Mouse (Mus musculus) ovary, postnatal 10 days (tissue): ENCODE results near the gene Tmed3.

Source experiments
- DNase-seq: peaks from one replicate; pipeline ENCODE4 v3.0.0; 2022; ENCODE audit warnings: low spot score

The Tmed3 gene

DNA sequence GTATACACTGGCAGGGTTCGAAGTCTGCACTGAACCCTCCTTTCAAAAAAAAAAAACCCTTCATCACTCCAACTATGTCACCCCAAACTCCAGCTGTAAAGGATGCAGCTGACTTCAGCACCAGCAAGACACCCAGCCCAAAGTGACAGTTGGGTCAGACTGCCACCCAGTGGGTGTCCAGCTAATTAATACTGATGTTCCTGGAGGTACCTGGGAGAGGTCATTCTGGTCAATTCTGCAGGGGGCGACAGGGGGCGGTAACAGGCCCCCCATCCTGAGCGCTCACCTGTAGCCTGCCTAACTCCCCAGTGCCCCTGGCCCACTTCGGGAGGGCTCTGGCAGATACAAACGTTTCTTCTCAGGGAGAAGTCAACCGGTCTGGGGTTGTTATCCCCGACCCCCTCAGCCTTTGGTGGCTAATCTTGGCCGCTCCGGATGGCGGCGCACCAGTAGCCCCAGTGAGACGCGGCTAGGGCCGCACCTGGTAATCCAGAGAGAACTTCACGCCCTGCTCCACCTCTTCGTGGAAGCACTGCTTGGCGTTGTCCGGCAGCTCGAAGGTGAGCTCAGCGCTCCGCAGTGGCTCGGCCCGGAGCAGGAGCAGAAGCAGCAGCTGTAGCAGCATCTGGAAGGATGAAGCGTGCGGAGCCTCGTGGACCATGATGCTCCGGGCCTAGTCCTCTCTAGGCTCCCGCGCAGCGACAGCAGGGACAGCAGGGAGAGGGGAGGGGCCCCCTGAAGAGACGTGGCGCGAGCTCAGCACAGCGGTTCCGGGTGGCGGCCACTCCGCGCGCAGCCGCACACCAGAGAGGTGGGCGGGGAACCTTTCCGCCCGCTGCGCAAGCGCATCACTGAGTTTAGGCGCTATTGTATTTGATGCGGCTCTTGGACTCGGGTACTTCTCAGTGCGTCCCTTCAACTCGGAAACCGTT is at the start of gene Tmed3:
TSS of gene Tmed3 (minus strand) at position 804 of the 932 bp plus-strand sequence.
- peak; percentile 66 for DNase-seq

DNA sequence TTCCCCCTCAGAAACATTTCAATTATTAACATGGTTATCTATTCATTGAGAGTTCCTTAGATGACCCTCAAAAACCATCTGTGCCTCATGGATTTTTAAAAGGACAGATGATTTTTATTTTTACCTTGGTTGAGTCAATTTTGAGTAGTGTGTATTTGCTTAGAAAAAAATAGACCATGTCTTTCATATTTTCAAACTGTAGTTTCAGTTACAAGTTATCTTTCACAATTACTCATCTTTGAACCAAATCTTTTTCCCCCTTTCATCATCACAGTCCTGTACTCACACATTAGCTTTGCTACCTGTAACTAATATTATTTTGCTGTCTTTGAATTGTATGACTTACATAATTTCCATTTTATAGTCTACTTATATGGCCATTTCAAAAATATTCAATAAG is 35.2 kb upstream of the Tmed3 start:
- DNase-seq = no peak

DNA sequence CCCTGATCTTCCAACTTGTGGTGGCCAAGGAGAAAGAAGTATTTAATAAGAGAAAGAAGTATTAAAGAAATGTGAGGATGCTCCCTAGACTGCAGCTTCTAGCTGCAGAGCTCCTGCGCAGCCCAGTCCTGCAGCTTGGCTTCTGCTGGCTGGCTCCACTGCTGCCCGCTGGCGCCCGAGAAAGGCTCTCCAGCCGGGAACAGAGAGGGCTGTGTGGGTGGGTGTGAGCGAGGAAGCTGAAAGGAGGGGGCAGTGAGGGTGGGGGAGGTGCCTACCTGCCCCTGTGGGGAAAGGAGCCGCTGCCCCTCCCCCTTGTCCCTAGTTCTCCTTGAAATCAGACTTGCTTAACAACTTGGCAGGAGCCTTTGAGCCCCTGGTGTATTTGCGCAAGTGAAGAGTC is 33.4 kb upstream of the Tmed3 start, which contains the start of gene Ankrd34c:
TSS of gene Ankrd34c (minus strand) at position 181 of the 400 bp plus-strand sequence.
- no peak for DNase-seq

DNA sequence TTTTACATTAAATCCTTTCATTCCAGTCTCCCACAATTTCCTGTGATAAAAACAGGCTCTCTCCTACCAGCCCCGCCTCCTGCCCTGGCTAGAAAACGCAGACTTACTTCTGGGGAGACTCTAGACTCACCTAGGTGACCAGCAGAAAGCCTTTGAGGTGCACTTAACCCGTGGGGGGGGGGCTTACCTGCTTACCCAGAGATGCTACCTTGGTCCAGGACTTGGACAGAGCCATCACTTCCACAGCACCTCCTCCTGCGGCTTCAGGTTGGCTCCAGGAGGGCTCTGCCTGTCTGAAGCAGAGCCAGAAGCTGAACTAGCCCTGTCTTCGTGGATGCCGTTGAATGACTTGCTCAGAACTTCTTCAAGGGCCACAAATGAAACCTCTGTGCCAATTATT is 33.0 kb upstream of the Tmed3 start:
- no peak for DNase-seq

DNA sequence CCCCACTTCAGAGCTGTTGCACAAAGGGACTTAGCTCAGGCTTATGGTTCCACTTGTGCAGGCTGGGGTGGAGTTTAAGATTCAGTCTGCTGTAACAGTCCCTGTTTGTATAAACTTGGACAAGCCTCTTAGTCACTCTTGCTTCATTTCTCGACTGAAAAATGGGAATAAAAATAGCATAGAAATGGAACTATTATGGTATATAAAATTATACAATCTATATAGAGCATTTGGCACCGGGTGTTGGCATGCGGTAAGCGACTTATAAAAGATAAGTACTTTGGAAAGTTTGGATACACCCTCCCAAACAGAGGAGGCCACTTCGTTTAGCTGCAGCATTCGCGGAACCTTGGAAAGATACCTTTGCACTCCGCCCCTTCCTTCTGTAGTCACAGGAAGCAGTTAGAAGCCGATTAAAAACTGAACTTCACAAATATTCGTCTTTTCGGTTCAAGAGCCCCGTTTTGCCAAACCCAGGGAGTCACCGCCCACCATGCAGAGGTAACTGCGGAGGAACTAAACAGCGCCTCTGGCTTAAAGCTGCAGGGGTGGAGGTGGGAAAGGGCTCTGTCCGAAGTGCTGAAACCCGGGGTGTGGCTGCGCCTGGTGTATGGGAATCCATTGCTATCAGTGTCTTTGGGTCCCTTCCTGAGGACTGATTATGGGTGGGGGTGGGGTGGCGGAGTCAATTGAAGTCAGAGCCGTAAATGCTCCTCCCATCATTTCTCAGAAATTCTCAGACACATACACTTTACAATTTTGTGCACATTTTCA is 32.3 kb upstream of the Tmed3 start:
- DNase-seq = no peak

DNA sequence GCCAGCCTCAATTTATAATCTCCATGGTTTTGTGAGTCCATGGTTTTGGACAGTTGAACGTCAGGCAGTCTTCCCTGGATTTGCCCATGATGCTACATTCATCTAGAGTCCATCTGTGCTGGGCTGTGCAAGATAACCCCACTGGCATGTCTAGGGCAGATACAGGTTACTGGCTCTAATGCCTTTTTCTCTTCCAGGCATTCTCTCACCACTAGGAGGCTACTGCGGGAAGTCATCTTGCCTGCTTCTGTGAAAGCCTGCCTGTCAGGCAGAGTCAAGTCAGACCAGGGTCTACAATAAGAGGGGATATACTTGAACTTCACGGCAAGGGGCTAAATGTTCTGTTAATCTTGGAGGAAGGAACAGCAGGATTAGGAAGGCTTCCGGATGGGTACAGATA is 2.0 kb upstream of the Tmed3 start:
- no peak for DNase-seq

DNA sequence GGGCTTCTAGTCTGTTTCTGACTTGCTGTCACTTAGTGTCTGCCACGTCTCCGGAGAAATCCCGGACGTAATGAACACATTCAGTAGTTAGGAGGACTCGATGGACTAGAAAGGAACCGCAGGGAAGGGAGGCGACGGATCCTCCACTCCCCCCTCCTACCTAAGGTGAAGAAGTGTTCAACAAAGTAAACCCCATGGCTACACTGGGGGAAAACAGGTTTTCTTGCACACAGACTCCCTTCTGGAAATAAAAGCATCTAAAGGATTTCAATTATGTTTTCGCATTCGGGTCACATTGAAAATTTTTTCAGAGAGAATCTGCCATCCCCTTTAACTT is 297 bp upstream of the Tmed3 start:
- no peak for DNase-seq

DNA sequence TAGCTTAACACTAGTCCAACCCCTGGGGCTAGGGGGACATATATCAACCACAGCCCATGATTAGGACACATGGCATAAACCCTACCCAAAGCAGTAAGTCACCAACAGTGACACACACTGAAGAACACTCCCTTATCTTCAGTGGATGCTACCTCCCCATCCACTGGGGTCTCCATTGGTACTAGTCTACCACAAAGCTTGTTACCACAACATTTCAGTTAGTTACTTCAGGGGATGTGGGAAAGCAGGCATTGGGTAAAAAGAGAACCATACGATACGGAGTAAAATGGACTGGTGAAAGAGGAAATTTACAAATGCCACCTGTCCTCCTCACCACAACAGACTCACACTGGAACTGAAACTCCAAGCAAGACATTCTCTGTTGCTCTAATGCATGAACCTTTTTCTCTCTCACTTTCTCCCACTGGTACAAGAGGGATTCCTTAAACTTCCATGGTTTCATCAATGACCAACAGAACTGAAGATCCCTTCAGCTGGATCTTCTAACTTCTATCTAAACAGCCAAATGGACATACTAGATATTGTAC is 3.9 kb downstream of the Tmed3 start:
- no peak for DNase-seq

DNA sequence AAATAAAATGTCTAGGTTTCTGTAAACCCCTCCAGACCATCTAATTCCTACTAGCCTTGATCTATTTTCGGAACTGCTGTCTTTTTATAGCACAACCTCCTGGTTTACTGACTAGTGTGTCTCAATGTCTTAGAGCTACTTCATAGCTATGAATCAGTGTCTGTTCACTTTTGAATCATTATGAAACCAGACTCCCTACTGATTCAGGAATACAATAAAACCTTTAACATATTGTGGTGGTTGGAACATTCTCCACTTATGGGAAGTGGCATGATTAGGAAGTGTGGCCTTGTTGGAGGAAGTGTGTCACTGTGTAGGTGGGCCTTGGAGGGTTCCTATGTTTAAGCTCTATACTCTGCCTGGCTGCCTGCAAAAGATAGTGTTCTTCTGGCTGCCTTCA is 9.7 kb downstream of the Tmed3 start:
- DNase-seq = no peak

DNA sequence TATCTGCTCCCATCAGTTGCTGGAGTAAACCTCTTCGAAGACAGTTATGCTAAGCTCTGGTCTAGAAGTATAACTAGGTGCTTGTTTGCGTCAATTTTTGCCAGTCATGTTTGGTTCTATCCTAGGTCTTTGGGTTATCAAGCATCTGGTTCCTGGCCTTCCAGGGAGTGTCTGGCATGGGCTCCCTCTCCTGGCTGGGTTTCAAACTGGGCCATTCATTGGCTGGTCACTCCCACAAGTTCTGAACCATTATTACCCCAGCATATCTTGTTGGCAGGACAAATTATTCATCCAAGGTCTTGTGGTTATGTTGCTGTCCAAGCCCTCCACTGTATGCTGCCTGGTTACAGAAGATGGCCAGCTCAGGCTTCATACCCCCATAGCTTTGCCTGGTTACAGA is 11.2 kb downstream of the Tmed3 start:
- DNase-seq = no peak

DNA sequence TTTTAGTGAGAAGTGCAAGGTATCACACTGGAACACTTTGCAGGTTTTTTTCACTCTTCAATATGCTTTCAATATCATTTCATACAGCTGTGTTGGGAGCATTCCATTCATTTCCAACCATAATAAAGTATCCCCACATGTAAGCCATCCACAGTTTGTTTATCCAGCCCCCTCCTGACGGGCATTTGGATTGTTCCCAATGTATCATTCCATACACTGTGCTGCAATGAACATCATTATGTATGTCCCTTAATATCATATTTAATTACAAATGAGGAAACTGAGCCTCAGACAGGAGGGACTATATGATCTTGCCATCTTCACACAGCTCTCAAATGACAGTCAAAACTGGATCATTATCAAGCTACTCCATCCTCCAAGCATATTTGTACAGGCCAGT is 15.7 kb downstream of the Tmed3 start:
- no peak for DNase-seq

DNA sequence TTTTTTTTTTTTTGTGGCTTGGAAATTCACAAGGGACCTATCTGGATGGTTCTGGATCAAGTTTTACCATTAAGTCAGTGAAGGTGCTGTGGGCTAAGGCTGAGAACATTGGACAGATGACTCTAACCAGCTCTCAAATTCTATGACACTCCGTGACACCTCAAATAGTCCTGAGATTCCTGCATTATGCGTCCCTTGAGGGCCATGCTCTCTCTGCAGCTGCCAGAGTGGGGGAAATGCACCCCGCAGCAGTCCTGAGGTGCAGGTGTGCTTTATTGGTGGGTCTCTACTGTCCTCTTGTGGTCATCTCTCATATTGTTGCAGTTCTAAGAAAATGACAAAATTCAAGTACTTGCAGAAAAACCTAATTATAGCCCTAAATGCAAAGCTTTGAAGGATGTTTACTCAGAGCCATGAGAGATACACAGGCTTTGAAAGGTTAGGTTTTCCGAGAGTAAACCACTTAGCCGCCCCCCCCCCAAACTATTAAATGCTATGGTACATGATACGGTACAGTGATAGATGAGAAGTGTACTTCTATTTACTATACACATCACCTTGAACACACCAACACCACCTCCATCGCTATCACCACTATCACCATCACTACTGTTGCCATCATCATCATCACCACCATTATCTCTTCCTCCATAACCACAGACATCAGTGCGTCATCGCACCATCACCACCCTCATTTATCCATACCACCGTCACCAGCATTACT is 17.2 kb downstream of the Tmed3 start:
- DNase-seq = no peak

DNA sequence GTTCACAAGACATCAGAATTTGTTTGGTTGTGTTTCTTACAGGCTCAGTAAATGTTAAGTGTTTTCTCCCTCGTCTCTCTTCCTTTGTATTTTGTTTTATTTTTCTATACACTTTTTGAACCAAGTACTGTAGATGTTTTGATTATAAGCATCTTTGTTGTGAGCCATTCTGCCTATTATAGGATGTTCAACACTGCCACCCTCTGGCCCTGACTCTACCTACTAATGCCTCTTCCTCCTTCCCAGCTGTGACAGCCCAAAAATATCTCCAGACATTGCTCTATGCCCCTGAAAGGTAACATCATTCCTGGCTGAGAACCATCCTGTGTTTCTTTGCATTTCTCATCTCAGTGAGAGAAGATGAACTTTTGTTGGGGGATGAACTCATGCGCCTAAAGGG is 18.6 kb downstream of the Tmed3 start:
- DNase-seq = no peak

DNA sequence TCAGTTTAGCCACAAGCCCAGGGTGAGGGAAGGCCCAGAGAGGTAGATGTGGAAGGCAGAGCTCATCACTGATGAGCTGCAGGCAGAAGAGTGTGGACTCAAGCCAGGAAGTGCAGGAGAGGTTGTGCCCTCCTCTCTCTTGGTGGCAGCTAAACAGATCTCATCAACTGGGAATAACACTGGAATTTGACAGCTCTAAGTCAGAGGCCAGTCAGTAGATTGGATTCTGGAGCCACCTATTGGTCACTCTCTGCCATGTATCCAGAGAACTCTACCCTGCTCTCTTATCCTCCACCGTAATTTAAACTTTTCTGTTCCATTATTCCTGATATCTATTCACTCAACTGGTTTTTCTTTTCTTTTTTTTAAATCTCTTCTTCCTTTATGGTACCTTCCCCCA is 25.9 kb downstream of the Tmed3 start:
- DNase-seq = no peak

DNA sequence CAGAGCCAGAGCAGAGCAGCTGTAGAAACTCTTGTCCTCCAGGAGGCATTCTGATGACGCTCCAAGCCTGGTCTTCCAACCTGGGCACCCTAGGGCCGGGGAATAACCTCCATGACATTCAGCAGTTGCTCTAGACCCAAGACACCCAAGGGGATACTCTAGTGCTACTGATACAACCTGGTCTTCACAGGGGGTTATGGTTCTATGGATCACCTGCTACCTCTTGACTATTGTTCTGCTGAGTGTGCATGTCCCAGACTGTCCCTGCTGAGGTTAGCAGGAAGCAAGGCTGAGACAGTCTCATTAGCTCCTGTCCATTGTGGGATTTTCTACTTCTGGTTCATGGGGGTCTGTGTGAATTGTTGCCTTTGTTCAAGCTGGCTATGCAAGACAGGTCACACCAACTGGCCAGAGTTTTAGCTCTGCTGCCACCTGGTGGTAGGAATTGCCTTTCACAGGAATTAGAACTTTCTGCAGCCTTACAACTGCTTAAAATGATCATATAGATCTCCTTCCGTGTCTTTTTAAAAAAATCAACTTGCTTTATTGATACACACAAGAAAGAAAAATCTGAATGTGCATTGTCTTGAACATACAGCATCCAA is 30.8 kb downstream of the Tmed3 start:
- peak; percentile 39 for DNase-seq

DNA sequence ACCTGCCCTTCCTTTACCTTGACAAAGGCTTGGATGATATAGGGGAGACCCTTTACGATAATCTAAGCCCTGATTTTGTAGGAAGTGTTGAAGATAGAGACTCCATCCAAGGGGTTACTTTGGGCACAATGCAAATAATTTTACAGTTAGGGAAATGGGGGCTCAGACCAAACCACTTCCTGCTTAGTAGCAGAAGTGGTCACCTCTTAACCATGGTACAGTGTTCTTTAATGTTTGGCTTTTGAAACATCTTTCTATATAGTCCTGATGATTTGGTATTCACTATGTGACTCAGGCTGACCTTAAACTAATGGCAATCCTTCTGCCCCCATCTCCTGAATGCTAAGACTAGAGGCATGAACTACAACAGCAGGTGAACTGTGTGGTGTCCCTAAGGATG is 31.5 kb downstream of the Tmed3 start:
- no peak for DNase-seq

DNA sequence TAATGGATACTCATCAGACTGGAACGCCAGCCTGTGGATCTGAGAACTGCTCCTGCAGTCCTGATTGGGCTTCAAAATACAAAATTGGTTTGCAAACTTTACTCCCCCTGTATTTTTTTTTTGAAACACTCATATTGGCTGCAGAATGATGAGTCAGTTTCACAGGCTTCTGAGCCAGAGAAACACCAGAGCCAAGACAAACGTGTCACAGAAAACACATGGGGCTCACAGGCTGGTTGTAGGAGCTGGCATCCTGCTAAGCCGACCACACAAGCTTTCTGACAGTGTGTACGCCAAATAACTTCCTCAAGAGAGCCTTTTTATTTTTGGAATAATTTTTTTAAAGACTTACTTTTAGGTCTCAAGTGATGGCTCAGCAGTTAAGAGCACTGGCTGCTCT is 35.0 kb downstream of the Tmed3 start:
- DNase-seq = no peak

DNA sequence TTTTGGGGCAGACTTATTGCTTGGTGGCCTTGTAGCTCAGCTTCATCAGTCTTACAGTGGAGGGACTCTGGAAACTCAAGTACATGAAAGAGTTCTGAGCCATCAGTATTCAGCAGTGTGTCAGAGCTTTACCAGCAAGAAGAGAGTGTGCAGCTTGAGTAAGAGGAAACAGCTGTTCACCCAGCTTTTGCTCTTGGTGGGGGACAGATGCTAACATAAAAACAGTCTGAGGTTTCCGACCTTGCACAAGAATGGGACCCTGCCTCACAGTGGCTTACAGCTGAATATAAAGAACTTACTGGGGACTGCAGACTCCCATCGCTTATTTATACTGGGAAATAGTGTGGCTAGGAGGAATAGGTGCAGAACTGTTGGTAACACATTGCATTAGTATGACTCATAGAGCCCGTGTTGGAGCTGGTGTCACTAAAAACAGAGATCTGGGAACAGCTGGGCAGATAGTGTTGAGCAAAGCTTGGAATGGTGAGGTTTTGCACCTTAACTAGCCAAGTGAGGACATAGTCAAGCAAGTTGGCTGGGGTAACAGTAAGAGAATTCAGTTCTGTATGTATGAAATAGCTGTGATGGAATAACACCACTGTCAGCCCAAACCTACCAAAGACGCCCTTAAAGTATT is 37.4 kb downstream of the Tmed3 start:
- DNase-seq = no peak

DNA sequence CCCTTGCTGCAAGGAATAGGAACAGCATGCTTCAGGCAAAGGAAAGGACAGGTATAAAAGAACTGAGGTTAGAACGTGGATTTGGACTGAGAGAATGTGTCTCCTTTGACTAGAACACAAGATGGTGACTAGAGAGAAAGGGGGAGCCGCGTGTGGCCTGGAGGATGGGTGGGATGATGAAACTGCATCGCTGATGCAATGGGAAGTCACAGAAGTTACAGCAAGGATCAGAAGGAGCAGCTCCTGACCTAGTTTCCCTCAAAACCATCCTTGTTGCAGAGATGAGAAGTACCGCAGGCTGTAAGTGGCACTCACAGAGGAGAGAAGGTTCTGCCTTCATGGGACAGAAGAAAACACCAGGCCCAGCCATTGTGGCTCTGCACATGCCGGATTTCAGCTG is 54.0 kb downstream of the Tmed3 start:
- DNase-seq = no peak
